Mouse (Mus musculus): ENCODE data around the gene Pygm. TPM values are rescaled to one million over a fixed set of nuclear protein-coding genes. Genes with fewer than 3 reads are reported as not detected.

Pygm gene
- polyA plus RNA-seq, 1 experiment = 1.2 TPM

DNA sequence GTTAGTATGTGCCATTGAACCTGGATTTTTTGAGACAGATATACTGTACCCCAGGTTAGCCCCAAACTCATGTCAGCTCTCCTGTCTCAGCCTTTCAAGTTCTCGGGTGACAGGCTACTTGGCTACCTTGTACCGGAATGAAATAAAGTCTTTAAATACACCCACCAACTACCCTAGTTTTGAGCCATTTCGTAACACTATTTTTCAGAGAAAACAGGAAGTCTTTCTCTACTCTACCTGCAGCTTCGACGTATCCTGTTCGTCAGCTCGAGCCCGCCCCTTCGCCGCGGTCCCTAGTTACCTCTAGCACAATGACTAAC is 21.1 kb upstream of the Pygm start:
- Histone ChIP-seq H3K4me3 (ENCODE audit: insufficient read depth, poor library complexity, severe bottlenecking) (peak overlapping the region; percentile 96), H3K79me3 (ENCODE audit: low read depth) (peaks cover 37% of the 10 kb centered on the region), H3K27me3 (ENCODE audit: control insufficient read depth, insufficient read depth, insufficient read length) (no peaks in the 10 kb centered on the region), H3K36me3 (ENCODE audit: control insufficient read depth, insufficient read depth) (peaks cover 37% of the 10 kb centered on the region), H3K79me2 (ENCODE audit: control insufficient read depth, insufficient read depth) (peaks cover 44% of the 10 kb centered on the region), H3ac (ENCODE audit: control insufficient read depth, insufficient read length, low read depth) (peak overlapping the region; percentile 40)
- no peak for TF ChIP-seq MYOD1 (IDR thresholded peaks at IDR 0.05; ENCODE audit: control insufficient read depth, insufficient read length, low read depth)

DNA sequence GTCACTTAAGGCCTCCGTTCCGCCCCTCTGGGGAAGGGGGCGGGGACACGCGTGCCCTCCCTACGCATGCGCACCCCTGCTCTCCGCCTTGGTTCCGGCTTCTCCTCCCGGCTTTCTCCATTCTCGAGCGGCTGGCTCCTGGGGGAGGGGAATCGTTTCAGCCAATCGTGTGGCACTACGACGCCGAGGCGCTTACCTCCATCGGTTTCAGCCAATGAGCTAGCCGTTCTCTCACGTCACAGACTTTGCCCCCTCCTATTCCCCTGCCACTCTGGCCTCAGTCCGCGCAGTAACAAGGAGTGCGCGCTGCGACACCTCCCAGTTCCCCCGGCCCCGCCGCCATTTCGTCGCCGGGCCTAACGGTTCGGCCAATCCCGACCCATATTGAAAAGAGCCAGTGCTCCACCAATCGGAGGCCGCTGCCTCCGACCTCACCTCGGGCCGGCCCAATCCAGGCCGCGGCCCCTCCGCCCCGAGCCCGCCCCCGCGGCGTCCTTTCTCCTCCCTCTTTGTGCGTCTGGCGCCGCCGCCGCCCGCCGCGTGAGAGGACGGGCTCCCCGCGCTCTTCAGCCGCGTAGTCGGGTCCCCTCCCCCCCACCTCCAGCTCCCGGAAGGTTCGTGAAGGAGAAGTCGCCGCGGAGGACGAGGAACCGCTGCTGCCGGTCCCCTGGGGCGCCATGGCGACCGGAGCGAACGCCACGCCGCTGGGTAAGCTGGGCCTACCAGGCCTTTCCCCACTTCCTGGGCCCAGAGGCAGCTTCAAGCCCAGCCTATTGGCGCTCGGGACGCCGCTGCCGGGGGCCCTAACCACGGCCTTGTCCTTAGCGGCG is 20.6 kb upstream of the Pygm start, which contains the start of gene Sf1:
Sf1 (plus strand) TSS at position 280 of the 830 bp plus-strand sequence.
- peak within 1 kb of the TSS; percentile 93 for H3ac ChIP-seq (ENCODE audit: control insufficient read depth, insufficient read length, low read depth)
- H3K36me3 ChIP-seq (ENCODE audit: control insufficient read depth, insufficient read depth) = peaks cover 42% of the 10 kb centered on the region
- peak within 1 kb of the TSS; percentile 96 for H3K4me3 ChIP-seq (ENCODE audit: insufficient read depth, poor library complexity, severe bottlenecking)
- peaks cover 50% of the 10 kb centered on the region for H3K79me2 ChIP-seq (ENCODE audit: control insufficient read depth, insufficient read depth)
- H3K27me3 ChIP-seq (ENCODE audit: control insufficient read depth, insufficient read depth, insufficient read length) = no peaks in the 10 kb centered on the region
- TF ChIP-seq FOSL1 (IDR thresholded peaks at IDR 0.05; ENCODE audit: insufficient read depth, low read length, poor library complexity, severe bottlenecking) = no peak
- TF ChIP-seq MYOD1 (IDR thresholded peaks at IDR 0.05; ENCODE audit: control insufficient read depth, insufficient read length, low read depth) = no peak
- TF ChIP-seq CEBPB (IDR thresholded peaks at IDR 0.05; ENCODE audit: low read depth) = no peak
- no peak for TF ChIP-seq MAX (IDR thresholded peaks at IDR 0.05)
- TF ChIP-seq CTCF (IDR thresholded peaks at IDR 0.05; ENCODE audit: control insufficient read depth, insufficient read depth, insufficient read length) = no peak
- TF ChIP-seq MYOG (IDR thresholded peaks at IDR 0.05; ENCODE audit: control insufficient read depth, extremely low read depth, insufficient read length) = no peak
- no peak for TF ChIP-seq USF1 (IDR thresholded peaks at IDR 0.05; ENCODE audit: low read depth)
- H3K79me3 ChIP-seq (ENCODE audit: low read depth) = peaks cover 43% of the 10 kb centered on the region

- Histone ChIP-seq H3K27me3 (ENCODE audit: control insufficient read depth, insufficient read depth, insufficient read length) (no peaks in the 10 kb centered on the region), H3ac (ENCODE audit: control insufficient read depth, insufficient read length, low read depth) (peak overlapping the region; percentile 93), H3K4me3 (ENCODE audit: insufficient read depth, poor library complexity, severe bottlenecking) (peak overlapping the region; percentile 96), H3K79me2 (ENCODE audit: control insufficient read depth, insufficient read depth) (peaks cover 57% of the 10 kb centered on the region), H3K36me3 (ENCODE audit: control insufficient read depth, insufficient read depth) (peaks cover 48% of the 10 kb centered on the region), H3K79me3 (ENCODE audit: low read depth) (peaks cover 50% of the 10 kb centered on the region)
- TF ChIP-seq FOSL1 (IDR thresholded peaks at IDR 0.05; ENCODE audit: insufficient read depth, low read length, poor library complexity, severe bottlenecking) (no peak), MYOD1 (IDR thresholded peaks at IDR 0.05; ENCODE audit: control insufficient read depth, insufficient read length, low read depth) (peak; percentile 52), CEBPB (IDR thresholded peaks at IDR 0.05; ENCODE audit: low read depth) (peak; percentile 75), MAX (IDR thresholded peaks at IDR 0.05) (peak; percentile 17)
Observed at GRCm38 (mm10) chr19:6364317-6364725, 19.9 kb upstream of the Pygm start.

DNA sequence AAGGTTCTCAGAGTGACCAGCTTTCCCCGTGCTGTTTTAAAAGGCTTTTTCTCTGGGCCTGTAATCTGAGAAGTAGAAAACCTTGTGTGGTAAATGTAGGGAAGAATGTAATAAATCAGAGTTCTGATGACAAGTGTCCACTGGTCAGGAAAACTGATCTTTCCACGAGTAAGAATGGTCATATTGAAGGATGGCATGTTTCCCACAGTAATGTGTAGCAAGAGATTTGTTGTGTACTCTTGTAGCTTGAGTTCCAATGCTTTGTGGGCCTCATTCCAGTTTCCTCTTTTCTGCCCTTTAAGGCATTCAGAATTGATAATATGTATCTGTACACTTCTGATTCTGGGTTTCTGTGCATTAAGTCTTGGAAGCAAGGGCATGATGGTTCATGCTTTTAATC is 19.4 kb upstream of the Pygm start:
- Histone ChIP-seq H3K27me3 (ENCODE audit: control insufficient read depth, insufficient read depth, insufficient read length) (no peaks in the 10 kb centered on the region), H3K79me3 (ENCODE audit: low read depth) (peaks cover 54% of the 10 kb centered on the region), H3K79me2 (ENCODE audit: control insufficient read depth, insufficient read depth) (peaks cover 62% of the 10 kb centered on the region), H3K4me3 (ENCODE audit: insufficient read depth, poor library complexity, severe bottlenecking) (peak overlapping the region; percentile 96), H3ac (ENCODE audit: control insufficient read depth, insufficient read length, low read depth) (peak overlapping the region; percentile 93), H3K36me3 (ENCODE audit: control insufficient read depth, insufficient read depth) (peaks cover 53% of the 10 kb centered on the region)
- TF ChIP-seq MYOD1 (IDR thresholded peaks at IDR 0.05; ENCODE audit: control insufficient read depth, insufficient read length, low read depth) (no peak), FOSL1 (IDR thresholded peaks at IDR 0.05; ENCODE audit: insufficient read depth, low read length, poor library complexity, severe bottlenecking) (no peak)

GRCm38 (mm10) chr19:6370175-6370574 is 14.0 kb upstream of the Pygm start:
- peaks cover 75% of the 10 kb centered on the region for H3K79me3 ChIP-seq (ENCODE audit: low read depth)

DNA sequence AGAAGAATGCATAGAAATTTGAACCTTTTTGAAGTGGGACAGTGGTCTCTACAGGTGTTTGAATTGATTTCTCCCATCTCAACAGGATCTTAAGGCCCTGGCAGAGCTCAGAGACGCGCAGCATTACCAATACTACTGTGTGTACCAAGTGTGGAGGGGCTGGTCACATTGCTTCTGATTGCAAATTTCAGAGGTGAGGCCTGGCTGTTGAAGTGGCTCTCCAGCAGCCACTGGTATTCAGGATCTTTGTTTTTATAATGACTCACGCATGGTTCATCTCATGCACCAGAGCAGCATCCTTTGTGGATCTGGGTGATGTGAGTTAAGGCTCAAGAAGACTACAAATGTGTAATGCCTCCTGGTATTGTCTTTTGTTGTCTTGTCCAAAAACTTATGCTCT is 11.8 kb upstream of the Pygm start:
- Histone ChIP-seq H3K27me3 (ENCODE audit: control insufficient read depth, insufficient read depth, insufficient read length) (no peaks in the 10 kb centered on the region), H3ac (ENCODE audit: control insufficient read depth, insufficient read length, low read depth) (no peak overlapping the region), H3K79me2 (ENCODE audit: control insufficient read depth, insufficient read depth) (peaks cover 92% of the 10 kb centered on the region), H3K79me3 (ENCODE audit: low read depth) (peaks cover 55% of the 10 kb centered on the region), H3K36me3 (ENCODE audit: control insufficient read depth, insufficient read depth) (peaks cover 96% of the 10 kb centered on the region), H3K4me3 (ENCODE audit: insufficient read depth, poor library complexity, severe bottlenecking) (no peak overlapping the region)
- TF ChIP-seq MAX (IDR thresholded peaks at IDR 0.05) (peak; percentile 9), CTCF (IDR thresholded peaks at IDR 0.05; ENCODE audit: control insufficient read depth, insufficient read depth, insufficient read length) (no peak), FOSL1 (IDR thresholded peaks at IDR 0.05; ENCODE audit: insufficient read depth, low read length, poor library complexity, severe bottlenecking) (peak; percentile 70)

More at GRCm38 (mm10) chr19:6370175-6370574, 14.0 kb upstream of the Pygm start:
- H3K79me2 ChIP-seq (ENCODE audit: control insufficient read depth, insufficient read depth) = peaks cover 98% of the 10 kb centered on the region
- H3K27me3 ChIP-seq (ENCODE audit: control insufficient read depth, insufficient read depth, insufficient read length) = no peaks in the 10 kb centered on the region
- peaks cover 98% of the 10 kb centered on the region for H3K36me3 ChIP-seq (ENCODE audit: control insufficient read depth, insufficient read depth)
- H3K4me3 ChIP-seq (ENCODE audit: insufficient read depth, poor library complexity, severe bottlenecking) = no peak overlapping the region
- no peak for TF ChIP-seq CTCF (IDR thresholded peaks at IDR 0.05; ENCODE audit: control insufficient read depth, insufficient read depth, insufficient read length)
- H3ac ChIP-seq (ENCODE audit: control insufficient read depth, insufficient read length, low read depth) = no peak overlapping the region

All from C2C12 (cell line).